ENCODE assay signal across 19 mouse cellular contexts in the genomic region with DNA sequence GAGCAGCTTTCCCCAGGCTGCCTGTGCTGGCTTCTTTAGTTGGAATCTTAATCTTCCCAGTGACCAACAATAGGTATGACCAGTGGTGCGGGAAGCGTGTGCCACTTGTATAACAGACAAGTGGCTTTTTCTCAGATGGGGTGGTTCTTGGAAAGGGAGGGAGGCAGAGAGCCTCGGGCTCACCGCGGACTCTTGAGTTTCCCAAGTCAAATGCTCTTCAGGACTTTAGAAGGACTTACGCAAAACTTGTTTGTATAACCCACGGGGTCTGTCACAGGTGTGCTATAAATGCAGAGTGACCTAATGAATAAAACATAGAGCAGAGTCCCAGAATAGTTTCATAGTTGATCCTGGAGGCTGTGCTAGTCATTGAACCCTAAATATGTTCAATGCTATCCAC. TPM values are rescaled to one million over a fixed set of nuclear protein-coding genes. Genes with fewer than 3 reads are reported as not detected.
DNase-seq lines count a peak whose midpoint lies in the region; ATAC-seq and TF ChIP-seq lines count a peak whose summit lies in the region.
"Had no signal": no experiment of that assay in that cellular context is flagged by ENCODE, and none has a peak within 500 bp of the region (broad histone marks: within the 10 kb centered on the region; RNA-seq: fewer than 3 reads in every experiment).

No protein-coding gene starts in this region.

- ATAC-seq in kidney, embryonic 15.5 days (replicated peaks; ENCODE audit: low FRiP score): no peak
- ATAC-seq in lung, postnatal 0 days: peak; percentile 81
- ATAC-seq: forebrain, embryonic 14.5 days had no signal

- no peak overlapping the region for H3K4me3 ChIP-seq in kidney, embryonic 15.5 days (replicated peaks)
- H3K4me3 ChIP-seq in lung, postnatal 0 days (ENCODE audit: low read depth, low read length): no peak overlapping the region
- H3K4me3 ChIP-seq: embryonic facial prominence, embryonic 15.5 days; hindbrain, embryonic 10.5 days; liver, embryonic 13.5 days; midbrain, embryonic 10.5 days; neural tube, embryonic 15.5 days had no signal

- no peak for TF ChIP-seq CTCF in lung, postnatal 0 days (IDR thresholded peaks at IDR 0.05)

- no peaks in the 10 kb centered on the region for H3K4me1 ChIP-seq in kidney, embryonic 15.5 days
- no peaks in the 10 kb centered on the region for H3K4me1 ChIP-seq in lung, postnatal 0 days (ENCODE audit: insufficient read depth, low read depth, low read length)
- H3K4me1 ChIP-seq: embryonic facial prominence, embryonic 15.5 days; hindbrain, embryonic 10.5 days; liver, embryonic 13.5 days; neural tube, embryonic 15.5 days had no signal

- no peak overlapping the region for H3K4me2 ChIP-seq in kidney, embryonic 15.5 days
- H3K4me2 ChIP-seq in lung, postnatal 0 days (replicated peaks; ENCODE audit: low read depth, low read length): no peak overlapping the region
- H3K4me2 ChIP-seq: embryonic facial prominence, embryonic 15.5 days; heart, embryonic 11.5 days; liver, embryonic 13.5 days; neural tube, embryonic 15.5 days had no signal

- no peak overlapping the region for H3K27ac ChIP-seq in kidney, embryonic 15.5 days
- H3K27ac ChIP-seq in lung, postnatal 0 days (ENCODE audit: low read length): peak overlapping the region; percentile 66; the same call in 1 of the 2 replicates
- H3K27ac ChIP-seq: embryonic facial prominence, embryonic 15.5 days; hindbrain, embryonic 10.5 days; liver, embryonic 13.5 days; midbrain, embryonic 10.5 days; neural tube, embryonic 15.5 days; stomach, postnatal 0 days had no signal

- DNase-seq in kidney, adult 18-20 months: peak; percentile 42
- peak; percentile 24 to 54 for DNase-seq in kidney, postnatal 36 days
- DNase-seq in lung, postnatal 0 days (ENCODE audit: low spot score): peak; percentile 92
- no peak for DNase-seq in thymus, postnatal 4 days
- DNase-seq in cerebellum, postnatal 4 days (ENCODE audit: low spot score in 2 of 2): no peak
- DNase-seq in retina, postnatal 1 day: no peak
- DNase-seq: adrenal gland, postnatal 25 days; cerebellum, adult 8-10 months; gastrocnemius, postnatal 10 days; liver, embryonic 13.5 days; thymus, adult 2 months had no signal

- H3K36me3 ChIP-seq in kidney, embryonic 15.5 days: no peaks in the 10 kb centered on the region
- no peaks in the 10 kb centered on the region for H3K36me3 ChIP-seq in lung, postnatal 0 days (ENCODE audit: insufficient read depth, low read length)
- H3K36me3 ChIP-seq: embryonic facial prominence, embryonic 15.5 days; hindbrain, embryonic 10.5 days; liver, embryonic 13.5 days; midbrain, embryonic 10.5 days; neural tube, embryonic 15.5 days had no signal

- no peak overlapping the region for H3K9ac ChIP-seq in kidney, embryonic 15.5 days
- no peak overlapping the region for H3K9ac ChIP-seq in lung, postnatal 0 days (replicated peaks; ENCODE audit: low read depth)
- H3K9ac ChIP-seq: embryonic facial prominence, embryonic 15.5 days; liver, embryonic 13.5 days; neural tube, embryonic 15.5 days had no signal

- peak; percentile 91 for TF ChIP-seq EP300 in lung, postnatal 0 days (IDR thresholded peaks at IDR 0.05)

- H3K9me3 ChIP-seq in kidney, embryonic 15.5 days (replicated peaks): no peaks in the 10 kb centered on the region
- no peaks in the 10 kb centered on the region for H3K9me3 ChIP-seq in lung, postnatal 0 days (ENCODE audit: low read length)
- H3K9me3 ChIP-seq: embryonic facial prominence, embryonic 15.5 days; hindbrain, embryonic 10.5 days; liver, embryonic 13.5 days; midbrain, embryonic 10.5 days; neural tube, embryonic 15.5 days had no signal

- no peaks in the 10 kb centered on the region for H3K27me3 ChIP-seq in kidney, embryonic 15.5 days
- H3K27me3 ChIP-seq in lung, postnatal 0 days (replicated peaks; ENCODE audit: insufficient read depth, low read length): no peaks in the 10 kb centered on the region
- H3K27me3 ChIP-seq: embryonic facial prominence, embryonic 15.5 days; liver, embryonic 13.5 days; neural tube, embryonic 15.5 days had no signal

- 72% methylated on average over 7 of the region's 7 CpGs for WGBS in kidney, embryonic 15.5 days
- 49% methylated on average over 7 of the region's 7 CpGs for WGBS in lung, postnatal 0 days

RNA-seq across cellular contexts. Expression of a gene that starts 47.4 kb away (rescaled TPM):
- 43.9 and 47.9 TPM in 2 replicates for polyA plus RNA-seq in kidney, embryonic 15.5 days (2015; fragmentation: Nextera tagmentation; extraction: Ambion mirVana)
- polyA plus RNA-seq in lung, postnatal 0 days (2015; fragmentation: Nextera tagmentation; extraction: Ambion mirVana): 24.5 and 31.5 TPM in 2 replicates

Comparison
In these comparisons a context has a peak if more than half of its experiments do, and no peak if none do; other contexts are left out.
1. DNase-seq: peak in kidney, adult 18-20 months (single experiment), kidney, postnatal 36 days (2 of 2) and lung, postnatal 0 days (single experiment); none in thymus, postnatal 4 days (single experiment), cerebellum, postnatal 4 days (0 of 2) and retina, postnatal 1 day (single experiment).